Mouse (Mus musculus): Measurements from ENCODE around the gene Esyt3. TPM values are rescaled to one million over a fixed set of nuclear protein-coding genes. Genes with fewer than 3 reads are reported as not detected.

Gene Esyt3
- polyA plus RNA-seq, 1 experiment from 2014 or later: 0.11 TPM

- Histone ChIP-seq H3K9me3 (no peaks in the 10 kb centered on the region), H3K36me3 (no peaks in the 10 kb centered on the region), H3K27ac (no peak overlapping the region), H3K27me3 (ENCODE audit: insufficient read depth, poor library complexity, severe bottlenecking) (peaks cover 14% of the 10 kb centered on the region), H3K4me1 (no peaks in the 10 kb centered on the region), H3K4me3 (no peak overlapping the region)
- no peak for DNase-seq (ENCODE audit: low spot score)
- WGBS: 67% methylated on average over 9 of the region's 9 CpGs
Measured at GRCm38 (mm10) chr9:99382556-99382955, 24.2 kb upstream of the Esyt3 start.

- Histone ChIP-seq H3K9me3 (no peaks in the 10 kb centered on the region), H3K4me1 (no peaks in the 10 kb centered on the region), H3K27me3 (ENCODE audit: insufficient read depth, poor library complexity, severe bottlenecking) (peaks cover 21% of the 10 kb centered on the region), H3K4me3 (no peak overlapping the region), H3K27ac (no peak overlapping the region), H3K36me3 (no peaks in the 10 kb centered on the region)
- 59% methylated on average over 5 of the region's 5 CpGs for WGBS
- DNase-seq (ENCODE audit: low spot score): no peak
Measured at GRCm38 (mm10) chr9:99379194-99379593, 20.8 kb upstream of the Esyt3 start.

GRCm38 (mm10) chr9:99376591-99377418, 18.4 kb upstream of the Esyt3 start:
- no peak for DNase-seq (ENCODE audit: low spot score)
- WGBS: 12% methylated on average over 14 of the region's 14 CpGs
- no peaks in the 10 kb centered on the region for H3K4me1 ChIP-seq
- H3K27me3 ChIP-seq (ENCODE audit: insufficient read depth, poor library complexity, severe bottlenecking): peaks cover 21% of the 10 kb centered on the region
- H3K9me3 ChIP-seq: no peaks in the 10 kb centered on the region
- H3K27ac ChIP-seq: no peak overlapping the region
- no peaks in the 10 kb centered on the region for H3K36me3 ChIP-seq
- H3K4me3 ChIP-seq: no peak overlapping the region

DNA sequence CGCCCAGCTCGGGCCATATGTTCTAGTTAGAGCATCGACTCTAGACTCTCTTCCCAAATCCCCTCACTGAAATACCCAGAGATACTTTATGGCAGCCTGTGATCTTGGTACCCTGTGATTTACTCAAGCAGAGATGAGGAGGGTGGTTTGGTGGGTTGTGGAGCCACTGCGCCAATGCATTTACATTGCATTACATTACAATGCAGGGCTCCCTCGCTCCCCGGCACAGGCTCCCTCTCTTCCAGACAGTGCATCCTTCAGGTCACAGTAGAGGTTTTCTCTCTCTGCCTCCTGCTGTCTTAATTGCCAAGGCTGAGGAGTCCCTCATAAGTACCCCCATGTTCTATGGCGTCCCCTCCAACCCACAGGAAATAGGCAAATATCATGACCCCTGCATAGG, 10.1 kb upstream of the Esyt3 start:
- WGBS: 79% methylated on average over 7 of the region's 7 CpGs

GRCm38 (mm10) chr9:99365906-99366305, 7.5 kb upstream of the Esyt3 start:
- H3K27me3 ChIP-seq (ENCODE audit: insufficient read depth, poor library complexity, severe bottlenecking): 0 out of 2 replicates have a peak, but pooled peaks cover 13% of the 10 kb centered on the region
- H3K36me3 ChIP-seq: no peaks in the 10 kb centered on the region
- H3K9me3 ChIP-seq: no peaks in the 10 kb centered on the region
- H3K4me1 ChIP-seq: no peaks in the 10 kb centered on the region
- DNase-seq (ENCODE audit: low spot score): no peak
- H3K4me3 ChIP-seq: no peak overlapping the region
- WGBS: 68% methylated on average over 3 of the region's 3 CpGs
- H3K27ac ChIP-seq: no peak overlapping the region

More for the DNA sequence above, 10.1 kb upstream of the Esyt3 start:
- Histone ChIP-seq H3K4me3 (no peak overlapping the region), H3K27ac (no peak overlapping the region), H3K4me1 (no peaks in the 10 kb centered on the region), H3K36me3 (no peaks in the 10 kb centered on the region), H3K27me3 (ENCODE audit: insufficient read depth, poor library complexity, severe bottlenecking) (no peaks in the 10 kb centered on the region), H3K9me3 (no peaks in the 10 kb centered on the region)
- DNase-seq (ENCODE audit: low spot score): no peak

DNA sequence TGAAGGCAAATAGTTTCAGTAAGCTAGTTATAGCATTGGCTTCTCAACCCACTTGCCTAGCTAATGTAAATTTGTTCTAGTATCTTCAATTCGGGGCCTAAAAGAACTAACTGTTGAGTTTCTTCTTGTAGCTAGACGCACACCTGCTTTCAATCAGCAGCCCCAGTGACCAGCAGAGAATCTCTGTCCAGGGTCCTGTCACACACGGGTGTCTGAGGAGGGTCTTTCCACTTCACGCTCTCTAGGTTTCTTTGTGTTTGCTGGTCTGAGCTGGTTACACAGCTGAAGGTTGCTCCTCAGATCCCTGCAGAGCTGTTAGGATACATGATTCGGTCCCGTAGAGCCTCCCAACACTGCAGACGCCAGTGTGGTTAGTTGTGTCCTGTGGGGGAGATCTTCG, 4.7 kb upstream of the Esyt3 start:
- no peak for DNase-seq (ENCODE audit: low spot score)
- 57% methylated on average over 8 of the region's 8 CpGs for WGBS
- H3K9me3 ChIP-seq: no peaks in the 10 kb centered on the region
- H3K4me1 ChIP-seq: peaks cover 5% of the 10 kb centered on the region
- H3K27ac ChIP-seq: no peak overlapping the region
- H3K4me3 ChIP-seq: no peak overlapping the region
- no peaks in the 10 kb centered on the region for H3K36me3 ChIP-seq
- peaks cover 41% of the 10 kb centered on the region for H3K27me3 ChIP-seq (ENCODE audit: insufficient read depth, poor library complexity, severe bottlenecking)

DNA sequence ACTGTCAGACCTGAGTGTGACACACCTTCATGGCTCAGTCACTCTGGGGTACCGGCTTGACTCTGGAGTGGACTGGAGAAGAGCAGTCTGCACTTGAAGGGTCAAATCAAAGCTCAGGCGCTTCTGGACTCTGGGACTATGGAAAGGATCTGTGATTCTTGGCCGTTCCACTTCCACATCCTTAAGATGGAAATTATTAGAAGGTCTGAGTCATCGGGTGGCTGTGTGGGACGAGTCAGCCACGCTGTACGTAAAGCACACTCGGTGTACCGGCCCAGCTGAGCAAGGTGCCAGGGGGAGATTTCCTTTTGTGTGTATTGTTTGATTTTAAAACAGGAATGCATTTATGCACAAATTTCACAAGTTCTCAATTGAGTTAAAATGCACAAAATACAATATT, 3.6 kb upstream of the Esyt3 start:
- H3K4me3 ChIP-seq: no peak overlapping the region
- no peak overlapping the region for H3K27ac ChIP-seq
- peaks cover 12% of the 10 kb centered on the region for H3K4me1 ChIP-seq
- H3K36me3 ChIP-seq: no peaks in the 10 kb centered on the region
- H3K27me3 ChIP-seq (ENCODE audit: insufficient read depth, poor library complexity, severe bottlenecking): peaks cover 52% of the 10 kb centered on the region
- 84% methylated on average over 9 of the region's 9 CpGs for WGBS
- no peak for DNase-seq (ENCODE audit: low spot score)
- H3K9me3 ChIP-seq: no peaks in the 10 kb centered on the region

- H3K4me3 ChIP-seq: no peak overlapping the region
- H3K9me3 ChIP-seq: no peaks in the 10 kb centered on the region
- 89% methylated on average over 15 of the region's 15 CpGs for WGBS
- H3K36me3 ChIP-seq: no peaks in the 10 kb centered on the region
- H3K4me1 ChIP-seq: peaks cover 12% of the 10 kb centered on the region
- no peak overlapping the region for H3K27ac ChIP-seq
- no peak for DNase-seq (ENCODE audit: low spot score)
- peaks cover 82% of the 10 kb centered on the region for H3K27me3 ChIP-seq (ENCODE audit: insufficient read depth, poor library complexity, severe bottlenecking)
Measured at GRCm38 (mm10) chr9:99359012-99359411, 655 bp upstream of the Esyt3 start.

GRCm38 (mm10) chr9:99357561-99357920, 816 bp downstream of the Esyt3 start:
- Histone ChIP-seq H3K27me3 (ENCODE audit: insufficient read depth, poor library complexity, severe bottlenecking) (peaks cover 86% of the 10 kb centered on the region), H3K4me1 (peaks cover 12% of the 10 kb centered on the region), H3K9me3 (no peaks in the 10 kb centered on the region), H3K36me3 (no peaks in the 10 kb centered on the region), H3K27ac (no peak overlapping the region), H3K4me3 (peak overlapping the region; percentile 61)
- no peak for DNase-seq (ENCODE audit: low spot score)
- 3% methylated on average over 19 of the region's 19 CpGs for WGBS

DNA sequence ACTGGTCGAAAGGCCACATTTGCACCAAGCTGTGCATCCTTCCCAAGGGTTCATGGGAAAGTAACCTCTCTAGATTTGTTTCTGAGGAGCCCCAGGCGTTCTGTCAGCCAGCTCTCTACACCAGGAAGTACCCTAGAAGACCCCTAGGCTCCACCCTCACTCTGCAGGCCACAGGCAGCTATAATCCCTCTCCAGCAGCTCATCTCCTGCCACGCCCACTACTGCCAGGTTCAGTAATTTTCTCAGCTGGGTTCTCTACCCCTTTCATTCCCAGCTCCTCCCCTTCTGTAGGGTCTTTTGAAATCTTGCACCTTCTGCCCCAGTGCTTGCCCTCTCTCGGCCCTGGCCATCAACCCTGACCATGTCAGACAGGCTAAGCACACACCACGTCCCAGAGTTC, 2.4 kb downstream of the Esyt3 start:
- DNase-seq (ENCODE audit: low spot score): no peak
- Histone ChIP-seq H3K27me3 (ENCODE audit: insufficient read depth, poor library complexity, severe bottlenecking) (peaks cover 72% of the 10 kb centered on the region), H3K9me3 (no peaks in the 10 kb centered on the region), H3K4me3 (no peak overlapping the region), H3K4me1 (peaks cover 12% of the 10 kb centered on the region), H3K36me3 (no peaks in the 10 kb centered on the region), H3K27ac (no peak overlapping the region)
- WGBS: 29% methylated on average over 5 of the region's 5 CpGs

GRCm38 (mm10) chr9:99354796-99355195, 3.6 kb downstream of the Esyt3 start:
- Histone ChIP-seq H3K36me3 (no peaks in the 10 kb centered on the region), H3K4me3 (no peak overlapping the region), H3K27me3 (ENCODE audit: insufficient read depth, poor library complexity, severe bottlenecking) (peaks cover 67% of the 10 kb centered on the region), H3K4me1 (peaks cover 12% of the 10 kb centered on the region), H3K27ac (no peak overlapping the region), H3K9me3 (no peaks in the 10 kb centered on the region)
- no peak for DNase-seq (ENCODE audit: low spot score)
- WGBS: 54% methylated on average over 5 of the region's 5 CpGs

DNA sequence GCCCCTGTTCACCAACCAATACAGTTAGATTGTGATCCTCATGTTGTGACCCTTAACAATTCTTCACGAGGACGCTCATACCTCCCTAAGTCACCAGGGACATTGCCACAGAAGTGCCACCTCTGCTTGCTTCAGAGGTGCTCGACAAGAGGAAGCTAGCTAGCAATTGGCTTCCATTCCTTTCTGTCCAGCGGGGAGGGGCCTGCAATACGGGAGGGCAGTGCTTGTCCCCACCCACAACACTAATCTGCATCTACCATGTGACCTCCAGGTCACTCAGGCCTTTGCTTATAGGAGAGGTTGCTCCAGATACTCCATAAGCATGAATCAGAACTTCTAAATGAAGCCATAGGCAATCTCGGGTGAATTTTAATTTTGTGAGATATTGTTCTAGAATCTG, 5.0 kb downstream of the Esyt3 start:
- Histone ChIP-seq H3K4me1 (peaks cover 10% of the 10 kb centered on the region), H3K9me3 (no peaks in the 10 kb centered on the region), H3K36me3 (no peaks in the 10 kb centered on the region), H3K27me3 (ENCODE audit: insufficient read depth, poor library complexity, severe bottlenecking) (peaks cover 52% of the 10 kb centered on the region), H3K27ac (no peak overlapping the region), H3K4me3 (no peak overlapping the region)
- 60% methylated on average over 6 of the region's 6 CpGs for WGBS
- no peak for DNase-seq (ENCODE audit: low spot score)

DNA sequence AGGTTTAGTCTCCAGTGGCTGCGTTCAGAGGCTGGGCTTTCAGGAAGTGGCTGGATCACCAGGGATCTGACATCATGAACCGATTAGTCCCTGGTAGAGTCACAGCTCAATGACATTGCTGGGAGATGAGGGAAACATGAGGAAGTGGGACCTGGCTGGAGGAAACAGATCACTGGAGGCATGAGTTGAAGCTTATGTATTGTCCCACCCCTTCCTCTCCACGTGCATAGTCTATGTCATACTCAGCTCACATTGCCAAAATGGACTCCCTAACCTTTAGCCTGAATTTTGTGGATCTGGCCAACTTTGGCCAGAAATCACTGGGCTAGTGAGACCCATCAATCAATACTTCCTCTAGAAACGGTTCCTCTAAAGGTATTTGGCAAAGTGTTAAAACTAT, 5.4 kb downstream of the Esyt3 start:
- H3K4me3 ChIP-seq: no peak overlapping the region
- H3K27ac ChIP-seq: no peak overlapping the region
- H3K27me3 ChIP-seq (ENCODE audit: insufficient read depth, poor library complexity, severe bottlenecking): peaks cover 48% of the 10 kb centered on the region
- 63% methylated on average over 4 of the region's 4 CpGs for WGBS
- peaks cover 6% of the 10 kb centered on the region for H3K4me1 ChIP-seq
- no peaks in the 10 kb centered on the region for H3K36me3 ChIP-seq
- H3K9me3 ChIP-seq: no peaks in the 10 kb centered on the region
- no peak for DNase-seq (ENCODE audit: low spot score)

- DNase-seq (ENCODE audit: low spot score): no peak
- WGBS: 42% methylated on average over 4 of the region's 4 CpGs
- H3K27me3 ChIP-seq (ENCODE audit: insufficient read depth, poor library complexity, severe bottlenecking): peaks cover 3% of the 10 kb centered on the region; the same call in 1 of the 2 replicates
- no peaks in the 10 kb centered on the region for H3K36me3 ChIP-seq
- peaks cover 8% of the 10 kb centered on the region for H3K4me1 ChIP-seq
- no peak overlapping the region for H3K27ac ChIP-seq
- H3K4me3 ChIP-seq: no peak overlapping the region
- H3K9me3 ChIP-seq: no peaks in the 10 kb centered on the region
Measured at GRCm38 (mm10) chr9:99345351-99345792, 13.0 kb downstream of the Esyt3 start.

Measured in heart, embryonic 10.5 days (tissue).